Comparison of ENCODE assay signal across 8 mouse cellular contexts in the genomic region with DNA sequence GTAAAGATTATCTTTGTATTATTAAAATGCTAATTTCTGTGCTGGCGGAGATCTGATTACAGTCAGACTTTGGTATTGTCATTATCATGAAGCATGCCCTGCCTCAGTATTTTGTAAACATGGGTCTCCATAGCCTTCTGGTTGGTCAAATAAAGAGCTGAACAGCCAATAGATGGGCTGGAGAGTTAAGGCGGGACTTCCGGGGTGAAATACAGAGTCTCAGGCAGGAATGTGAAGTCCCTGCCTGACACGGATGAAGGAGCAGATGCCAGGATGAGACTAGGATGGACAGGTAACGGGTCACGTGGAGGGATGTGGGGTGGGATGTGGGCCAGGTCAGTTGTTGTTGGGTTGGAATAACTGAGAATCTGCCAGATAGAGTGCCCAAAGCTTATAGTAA. TPM values are rescaled to one million over a fixed set of nuclear protein-coding genes. Genes with fewer than 3 reads are reported as not detected.
DNase-seq lines count a peak whose midpoint lies in the region; ATAC-seq and TF ChIP-seq lines count a peak whose summit lies in the region.

TSS of gene Atg4b (plus strand) at position 211 of the 400 bp plus-strand sequence.

- ATAC-seq in lung, postnatal 0 days = no peak
- no peak for ATAC-seq in heart, embryonic 11.5 days (replicated peaks; ENCODE audit: insufficient number of reproducible peaks, low FRiP score, low TSS enrichment)
- no peak for ATAC-seq in midbrain, embryonic 16.5 days

- no peak for TF ChIP-seq EP300 in lung, postnatal 0 days (IDR thresholded peaks at IDR 0.05)

- no peaks in the 10 kb centered on the region for H3K27me3 ChIP-seq in lung, postnatal 0 days (replicated peaks; ENCODE audit: insufficient read depth, low read length)
- H3K27me3 ChIP-seq in heart, embryonic 11.5 days (ENCODE audit: control insufficient read depth, insufficient read depth, low read length) = no peaks in the 10 kb centered on the region
- no peaks in the 10 kb centered on the region for H3K27me3 ChIP-seq in midbrain, embryonic 16.5 days (ENCODE audit: control insufficient read depth, insufficient read depth, low read depth, low read length)

- no peak for TF ChIP-seq POLR2A in cortical plate, adult 2 months (IDR thresholded peaks at IDR 0.05; ENCODE audit: extremely low read depth, insufficient read depth, low read length)

- no peaks in the 10 kb centered on the region for H3K4me1 ChIP-seq in lung, postnatal 0 days (ENCODE audit: insufficient read depth, low read depth, low read length)
- no peaks in the 10 kb centered on the region; the same call in 1 of the 2 replicates for H3K4me1 ChIP-seq in cortical plate, adult 2 months (ENCODE audit: control insufficient read depth, insufficient read depth, low read length)
- H3K4me1 ChIP-seq in heart, embryonic 11.5 days (ENCODE audit: control insufficient read depth, insufficient read depth, low read length) = peaks cover 7% of the 10 kb centered on the region
- peaks cover 17% of the 10 kb centered on the region for H3K4me1 ChIP-seq in midbrain, embryonic 16.5 days (ENCODE audit: control insufficient read depth, insufficient read depth, low read length)

- WGBS in lung, postnatal 0 days = 88% methylated on average over 6 of the region's 6 CpGs
- 81% methylated on average over 6 of the region's 6 CpGs for WGBS in heart, embryonic 11.5 days (ENCODE audit: insufficient replicate concordance)
- WGBS in midbrain, embryonic 16.5 days = 73% methylated on average over 6 of the region's 6 CpGs

- no peak within 1 kb of the TSS for H3K4me2 ChIP-seq in lung, postnatal 0 days (replicated peaks; ENCODE audit: low read depth, low read length)
- no peak within 1 kb of the TSS for H3K4me2 ChIP-seq in heart, embryonic 11.5 days
- H3K4me2 ChIP-seq in midbrain, embryonic 16.5 days (ENCODE audit: low read length) = no peak within 1 kb of the TSS

- no peak for TF ChIP-seq CTCF in lung, postnatal 0 days (IDR thresholded peaks at IDR 0.05)
- no peak for TF ChIP-seq CTCF in cortical plate, adult 2 months (IDR thresholded peaks at IDR 0.05; ENCODE audit: extremely low read depth, insufficient read depth, low read length)

- H3K9ac ChIP-seq in lung, postnatal 0 days (replicated peaks; ENCODE audit: low read depth) = no peak within 1 kb of the TSS
- H3K9ac ChIP-seq in heart, embryonic 11.5 days (ENCODE audit: low read depth, low read length) = no peak within 1 kb of the TSS
- H3K9ac ChIP-seq in midbrain, embryonic 16.5 days (ENCODE audit: low read depth, low read length) = no peak within 1 kb of the TSS

- H3K36me3 ChIP-seq in lung, postnatal 0 days (ENCODE audit: insufficient read depth, low read length) = peaks cover 11% of the 10 kb centered on the region; the same call in 1 of the 2 replicates
- peaks cover 14% of the 10 kb centered on the region for H3K36me3 ChIP-seq in heart, embryonic 11.5 days (ENCODE audit: control insufficient read depth, insufficient read depth, low read length)
- peaks cover 19% of the 10 kb centered on the region for H3K36me3 ChIP-seq in midbrain, embryonic 16.5 days (ENCODE audit: control insufficient read depth, insufficient read depth, low read length)

- H3K9me3 ChIP-seq in lung, postnatal 0 days (ENCODE audit: low read length) = no peaks in the 10 kb centered on the region
- no peaks in the 10 kb centered on the region for H3K9me3 ChIP-seq in heart, embryonic 11.5 days (replicated peaks; ENCODE audit: control insufficient read depth, low read length)
- no peaks in the 10 kb centered on the region for H3K9me3 ChIP-seq in midbrain, embryonic 16.5 days (replicated peaks; ENCODE audit: control insufficient read depth, low read length, poor library complexity, severe bottlenecking)

- no peak within 1 kb of the TSS for H3K4me3 ChIP-seq in lung, postnatal 0 days (ENCODE audit: low read depth, low read length)
- H3K4me3 ChIP-seq in cortical plate, adult 2 months (ENCODE audit: insufficient read depth, low read length) = no peak within 1 kb of the TSS
- no peak within 1 kb of the TSS for H3K4me3 ChIP-seq in heart, embryonic 11.5 days (ENCODE audit: low read depth, low read length)
- H3K4me3 ChIP-seq in midbrain, embryonic 16.5 days (ENCODE audit: low read depth, low read length) = no peak within 1 kb of the TSS

- no peak for DNase-seq in lung, postnatal 0 days (ENCODE audit: low spot score)
- DNase-seq in lung, postnatal 36 days = no peak
- DNase-seq in layer of hippocampus, postnatal 36 days = no peak
- no peak for DNase-seq in thymus, adult 18-20 months
- DNase-seq in spleen, postnatal 36 days (ENCODE audit: low spot score in 2 of 2) = no peak

- H3K27ac ChIP-seq in lung, postnatal 0 days (ENCODE audit: low read length) = no peak within 1 kb of the TSS
- H3K27ac ChIP-seq in cortical plate, adult 2 months (ENCODE audit: insufficient read depth, low read length) = no peak within 1 kb of the TSS
- H3K27ac ChIP-seq in heart, embryonic 11.5 days (ENCODE audit: low read depth, low read length) = no peak within 1 kb of the TSS
- no peak within 1 kb of the TSS for H3K27ac ChIP-seq in midbrain, embryonic 16.5 days (ENCODE audit: low read length)

RNA-seq across cellular contexts. Expression of gene Atg4b, which starts in this region (rescaled TPM):
- 54.2 and 66.1 TPM in 2 replicates for polyA plus RNA-seq in lung, postnatal 0 days (2015; fragmentation: Nextera tagmentation; extraction: Ambion mirVana)
- 50.6 and 50.7 TPM in 2 replicates for polyA plus RNA-seq in cortical plate, adult 2 months (2012; rRNA removed)
- 70.6 and 70.9 TPM in 2 replicates for polyA plus RNA-seq in heart, embryonic 11.5 days (2014; fragmentation: Nextera tagmentation; extraction: Ambion mirVana)
- total RNA-seq in layer of hippocampus, postnatal 36 days (2021) = 10 to 100 TPM; 79.8 to 84.8 TPM
- polyA plus RNA-seq in midbrain, embryonic 16.5 days (2015; fragmentation: Nextera tagmentation; extraction: Ambion mirVana) = 92.5 and 109 TPM in 2 replicates
